Mouse (Mus musculus) embryonic facial prominence, embryonic 14.5 days (tissue): ENCODE measurements around the gene Arrdc1. TPM values are rescaled to one million over a fixed set of nuclear protein-coding genes. Genes with fewer than 3 reads are reported as not detected.
A peak's percentile ranks its signal among the peaks of the same experiment; 100 is the strongest.

Source experiments
- ATAC-seq: fragments of 200-750 bp; cut with Nextera tagmentation; 2 replicates; pipeline ENCODE4 v1.8.0; 2017; ENCODE audit warnings: low read depth, moderate number of reproducible peaks, moderate TSS enrichment
- DNase-seq: peaks from one replicate; pipeline ENCODE4 v3.0.0-alpha.2; 2015; ENCODE audit warnings: low spot score
- H3K27ac ChIP-seq: fragments of 300-500 bp; sonication (generic); replicated peaks from 2 replicates; pipeline ENCODE4 v1.5.1; 2014; ENCODE audit warnings: low read depth, mild to moderate bottlenecking, low read length, moderate library complexity
- H3K27me3 ChIP-seq: fragments of 300-500 bp; sonication (generic); replicated peaks from 2 replicates; pipeline ENCODE4 v1.6.1; 2014; ENCODE audit warnings: low read length; ENCODE audit not compliant: control insufficient read depth, insufficient read depth
- H3K36me3 ChIP-seq: fragments of 300-500 bp; sonication (generic); 2 replicates; pipeline ENCODE4 v1.6.1; 2014; ENCODE audit warnings: low read length, mixed read lengths; ENCODE audit not compliant: control insufficient read depth, insufficient read depth
- H3K4me1 ChIP-seq: fragments of 300-500 bp; sonication (generic); 2 replicates; pipeline ENCODE4 v1.6.1; 2014; ENCODE audit warnings: antibody characterized with exemption, low read length; ENCODE audit not compliant: control insufficient read depth, insufficient read depth
- H3K4me2 ChIP-seq: fragments of 300-500 bp; sonication (generic); 2 replicates; pipeline ENCODE4 v1.6.1; 2014; ENCODE audit warnings: low read depth, mild to moderate bottlenecking, low read length, moderate library complexity, mixed read lengths
- H3K4me3 ChIP-seq: fragments of 300-500 bp; sonication (generic); 2 replicates; pipeline ENCODE4 v1.5.1; 2014; ENCODE audit warnings: low read depth, mild to moderate bottlenecking, low read length
- H3K9ac ChIP-seq: fragments of 300-500 bp; sonication (generic); 2 replicates; pipeline ENCODE4 v1.6.1; 2014; ENCODE audit warnings: low read depth, mild to moderate bottlenecking, low read length, moderate library complexity, mixed read lengths
- H3K9me3 ChIP-seq: fragments of 300-500 bp; sonication (generic); 2 replicates; pipeline ENCODE4 v1.6.1; 2016; ENCODE audit warnings: low read length; ENCODE audit not compliant: control insufficient read depth
- WGBS: fragments of 180-500 bp; shearing (Covaris S2); extraction: QIAGEN DNeasy Blood & Tissue Kit; methylation state at CpG from one replicate; pipeline ENCODE4 v1.1.7; 2014; 5-methylcytosine and 5-hydroxymethylcytosine counted together
- polyA plus RNA-seq: library from polyadenylated mRNA; unstranded; fragments of >200 nt; fragmentation: Nextera tagmentation; extraction: Ambion mirVana; gene quantifications from 2 replicates; pipeline ENCODE4 v1.2.1, GENCODE M21; 2014

Arrdc1 gene
- polyA plus RNA-seq, 1 experiment from 2014 or later, result 28.2 TPM

GRCm38 (mm10) chr2:24914762-24915161 lies 20.3 kb downstream of the Arrdc1 start:
- Histone ChIP-seq H3K9ac (no peak overlapping the region), H3K27me3 (no peaks in the 10 kb centered on the region), H3K4me2 (no peak overlapping the region), H3K36me3 (peaks cover 15% of the 10 kb centered on the region), H3K4me1 (peaks cover 8% of the 10 kb centered on the region), H3K4me3 (no peak overlapping the region), H3K9me3 (no peaks in the 10 kb centered on the region), H3K27ac (no peak overlapping the region)
- WGBS, result 94% methylated on average over 3 of the region's 3 CpGs
- no peak for DNase-seq
- ATAC-seq, result no peak

GRCm38 (mm10) chr2:24912589-24912988 lies 22.5 kb downstream of the Arrdc1 start:
- Histone ChIP-seq H3K9ac (no peak overlapping the region), H3K4me3 (no peak overlapping the region), H3K4me1 (peaks cover 3% of the 10 kb centered on the region), H3K9me3 (no peaks in the 10 kb centered on the region), H3K36me3 (peaks cover 15% of the 10 kb centered on the region), H3K4me2 (no peak overlapping the region), H3K27me3 (no peaks in the 10 kb centered on the region), H3K27ac (no peak overlapping the region)
- ATAC-seq, result no peak
- no peak for DNase-seq

- Histone ChIP-seq H3K27ac (no peak overlapping the region), H3K4me3 (no peak overlapping the region), H3K9me3 (no peaks in the 10 kb centered on the region), H3K9ac (no peak overlapping the region), H3K27me3 (no peaks in the 10 kb centered on the region), H3K36me3 (peaks cover 15% of the 10 kb centered on the region), H3K4me1 (no peaks in the 10 kb centered on the region), H3K4me2 (no peak overlapping the region)
- 91% methylated on average over 4 of the region's 4 CpGs for WGBS
- DNase-seq (no peak), ATAC-seq (no peak)
Observed at GRCm38 (mm10) chr2:24912189-24912588, 22.9 kb downstream of the Arrdc1 start.

GRCm38 (mm10) chr2:24910481-24910880 lies 24.6 kb downstream of the Arrdc1 start:
- Histone ChIP-seq H3K27ac (no peak overlapping the region), H3K4me2 (no peak overlapping the region), H3K36me3 (peaks cover 15% of the 10 kb centered on the region), H3K4me3 (no peak overlapping the region), H3K9ac (no peak overlapping the region), H3K27me3 (no peaks in the 10 kb centered on the region), H3K4me1 (peaks cover 15% of the 10 kb centered on the region), H3K9me3 (no peaks in the 10 kb centered on the region)
- no peak for DNase-seq
- no peak for ATAC-seq
- WGBS, result 95% methylated on average over 4 of the region's 4 CpGs

GRCm38 (mm10) chr2:24905653-24906155 lies 29.3 kb downstream of the Arrdc1 start:
- 12% methylated on average over 2 of the region's 2 CpGs for WGBS
- H3K36me3 ChIP-seq, result no peaks in the 10 kb centered on the region; the same call in 1 of the 2 replicates

GRCm38 (mm10) chr2:24904823-24905652 lies 30.0 kb downstream of the Arrdc1 start:
- Histone ChIP-seq H3K9ac (no peak overlapping the region), H3K4me1 (peaks cover 22% of the 10 kb centered on the region), H3K4me3 (no peak overlapping the region), H3K27me3 (no peaks in the 10 kb centered on the region), H3K36me3 (no peaks in the 10 kb centered on the region), H3K27ac (peak overlapping the region; percentile 41; the same call in 1 of the 2 replicates), H3K4me2 (no peak overlapping the region), H3K9me3 (no peaks in the 10 kb centered on the region)
- peak; percentile 72 for ATAC-seq
- WGBS, result 73% methylated on average over 11 of the region's 11 CpGs
- DNase-seq, result peak; percentile 60

More at GRCm38 (mm10) chr2:24905653-24906155, 29.3 kb downstream of the Arrdc1 start:
- Histone ChIP-seq H3K4me3 (no peak overlapping the region), H3K9me3 (no peaks in the 10 kb centered on the region), H3K9ac (no peak overlapping the region), H3K4me2 (no peak overlapping the region), H3K4me1 (peaks cover 22% of the 10 kb centered on the region), H3K27me3 (no peaks in the 10 kb centered on the region), H3K27ac (peak overlapping the region; percentile 41; the same call in 1 of the 2 replicates)
- ATAC-seq (no peak), DNase-seq (peak; percentile 20)

- Histone ChIP-seq H3K4me3 (no peak overlapping the region), H3K36me3 (peaks cover 4% of the 10 kb centered on the region; the same call in 1 of the 2 replicates), H3K9ac (no peak overlapping the region), H3K4me1 (peaks cover 22% of the 10 kb centered on the region), H3K9me3 (no peaks in the 10 kb centered on the region), H3K27ac (no peak overlapping the region; the same call in 1 of the 2 replicates), H3K4me2 (no peak overlapping the region), H3K27me3 (no peaks in the 10 kb centered on the region)
- DNase-seq (no peak), ATAC-seq (no peak)
- WGBS, result 72% methylated on average over 6 of the region's 6 CpGs
Observed at GRCm38 (mm10) chr2:24902999-24903398, 32.1 kb downstream of the Arrdc1 start.

- H3K4me1 ChIP-seq, result peaks cover 13% of the 10 kb centered on the region
- H3K4me3 ChIP-seq, result no peak overlapping the region
- H3K4me2 ChIP-seq, result no peak overlapping the region
- WGBS, result 38% methylated on average over 5 of the region's 5 CpGs
- H3K36me3 ChIP-seq, result peaks cover 4% of the 10 kb centered on the region; the same call in 1 of the 2 replicates
- ATAC-seq, result no peak
- H3K9ac ChIP-seq, result no peak overlapping the region
- peak; percentile 77 for DNase-seq
- H3K27me3 ChIP-seq, result no peaks in the 10 kb centered on the region
- H3K9me3 ChIP-seq, result no peaks in the 10 kb centered on the region
- H3K27ac ChIP-seq, result no peak overlapping the region
Observed at GRCm38 (mm10) chr2:24901055-24901454, 34.0 kb downstream of the Arrdc1 start.
